Mouse (Mus musculus): ENCODE results near the gene Mia3.

DNA sequence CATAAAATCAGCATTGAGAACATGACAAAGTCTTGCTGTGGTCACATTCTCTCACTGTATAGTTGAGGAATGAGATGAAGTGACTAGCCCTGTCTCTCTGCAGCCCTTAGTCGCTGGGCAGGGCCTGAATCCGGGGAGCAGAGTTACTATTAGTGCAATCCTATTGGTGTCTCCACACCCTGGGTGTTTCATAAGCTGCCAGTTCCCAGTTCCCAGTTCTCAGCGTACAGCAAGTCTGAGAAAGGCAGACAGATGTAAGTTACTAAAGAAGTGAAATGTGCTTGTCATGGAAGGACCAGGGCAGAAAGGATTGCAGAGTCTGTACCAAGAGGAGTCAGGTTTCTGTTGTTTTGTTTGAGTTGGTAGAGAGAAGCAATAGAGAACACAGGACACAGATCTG lies 61.8 kb downstream of the Mia3 start:
- TF ChIP-seq MXI1 (IDR thresholded peaks at IDR 0.05; ENCODE audit: low read depth, low read length) = no peak
- TF ChIP-seq HCFC1 (IDR thresholded peaks at IDR 0.05; ENCODE audit: low read depth, low read length) = no peak
- TF ChIP-seq CTCF (conservative IDR thresholded peaks at IDR 0.05 in 1 of 2, IDR thresholded peaks at IDR 0.05 in 1 of 2; ENCODE audit: low read depth in 2 of 2, low read length in 2 of 2) = no peak
- TF ChIP-seq MAX (IDR thresholded peaks at IDR 0.05; ENCODE audit: low read length) = no peak
- TF ChIP-seq PAX5 (IDR thresholded peaks at IDR 0.05; ENCODE audit: low read length) = no peak
- no peak for TF ChIP-seq EP300 (IDR thresholded peaks at IDR 0.05; ENCODE audit: low read length)
- no peak for TF ChIP-seq POLR2A (IDR thresholded peaks at IDR 0.05; ENCODE audit: low read depth, low read length)
- TF ChIP-seq KAT2A (IDR thresholded peaks at IDR 0.05; ENCODE audit: insufficient replicate concordance, low read length) = no peak
- no peak for TF ChIP-seq E2F4 (IDR thresholded peaks at IDR 0.05; ENCODE audit: insufficient replicate concordance, low read depth, low read length)
- no peak for TF ChIP-seq NRF1 (IDR thresholded peaks at IDR 0.05; ENCODE audit: low read depth, low read length)
- no peak for TF ChIP-seq MYC (IDR thresholded peaks at IDR 0.05; ENCODE audit: low read depth, low read length)

All from CH12.LX (cell line).